Mouse (Mus musculus) lung, adult 2 months (tissue): ENCODE measurements around the gene Zglp1. TPM values are rescaled to one million over a fixed set of nuclear protein-coding genes. Genes with fewer than 3 reads are reported as not detected.

ENCODE experiments used
- DNase-seq: peaks from one replicate; pipeline ENCODE4 v3.0.0; 2022
- H3K4me1 ChIP-seq: fragments of 200-500 bp; 2 replicates; pipeline ENCODE4 v1.6.1; 2011; ENCODE audit warnings: low read length; ENCODE audit not compliant: control insufficient read depth, insufficient read depth
- H3K4me3 ChIP-seq: fragments of 200-500 bp; replicated peaks from 2 replicates; pipeline ENCODE3; 2011; ENCODE audit warnings: low read depth, mild to moderate bottlenecking, control low read depth, low read length; ENCODE audit errors: extremely low read depth
- CTCF ChIP-seq: fragments of 200-500 bp; IDR thresholded peaks from 2 replicates; pipeline ENCODE4 v1.5.1; 2011; ENCODE audit warnings: mild to moderate bottlenecking, low read length, control low read depth; ENCODE audit not compliant: insufficient read depth
- POLR2A ChIP-seq: fragments of 200-500 bp; IDR thresholded peaks from 2 replicates; pipeline ENCODE4 v1.6.1; 2011; ENCODE audit warnings: low read depth, mild to moderate bottlenecking, control low read depth, low read length, borderline replicate concordance; ENCODE audit errors: extremely low read depth
- WGBS: fragments of 180-500 bp; shearing (Covaris S2); methylation state at CpG from one replicate; pipeline ENCODE4 v1.1.7; 2018; 5-methylcytosine and 5-hydroxymethylcytosine counted together
- polyA plus RNA-seq: library from polyadenylated mRNA; depleted of rRNA; stranded (reverse); fragments of >200 nt; gene quantifications from 2 replicates; pipeline ENCODE4 v1.2.3, GENCODE M21; 2012; rRNA removed

Zglp1 gene
- polyA plus RNA-seq, 1 experiment, result not detected

DNA sequence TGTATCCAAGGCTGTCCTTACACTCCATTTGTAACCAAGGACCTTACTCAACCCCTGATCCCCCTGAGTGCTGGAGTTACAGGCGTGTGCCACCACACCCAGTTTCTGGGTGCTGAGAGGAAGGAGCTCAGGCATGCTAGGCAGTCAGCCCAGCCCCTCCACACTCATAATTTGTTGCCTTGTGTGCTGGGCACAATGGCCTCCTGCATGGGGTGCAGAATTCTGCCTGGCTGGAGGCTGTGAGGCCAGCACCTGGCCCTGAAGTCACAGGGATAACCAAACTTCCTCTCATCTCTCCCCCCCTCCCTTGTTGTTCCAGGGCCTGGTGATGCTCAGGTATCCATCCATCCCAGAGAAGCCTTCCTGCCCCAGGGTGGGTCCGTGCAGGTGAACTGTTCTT, 48.3 kb downstream of the Zglp1 start:
- Histone ChIP-seq H3K4me3 (no peak overlapping the region), H3K4me1 (peaks cover 23% of the 10 kb centered on the region)
- 57% methylated on average over 2 of the region's 2 CpGs for WGBS
- TF ChIP-seq POLR2A (no peak; the same call in 1 of the 2 replicates), CTCF (no peak)
- no peak for DNase-seq

DNA sequence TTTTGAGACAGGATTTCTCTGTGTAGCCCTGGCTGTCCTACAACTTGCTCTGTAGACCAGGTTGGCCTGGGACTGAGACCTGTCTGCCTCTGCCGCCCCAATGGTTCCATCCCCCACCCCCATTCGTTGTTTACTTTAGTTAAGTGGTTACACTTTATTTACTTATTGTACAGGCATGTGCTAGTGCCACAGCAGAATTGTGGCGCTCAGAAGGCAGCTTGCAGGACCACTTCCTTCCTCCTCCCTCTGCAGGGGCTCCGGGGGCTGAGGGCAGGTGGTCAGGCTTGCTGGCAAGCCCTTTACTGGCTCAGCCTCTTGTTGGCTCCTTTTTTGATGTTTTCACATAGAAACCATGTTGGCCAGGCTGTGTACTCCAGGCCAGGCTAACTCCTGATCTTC, 49.7 kb downstream of the Zglp1 start:
- WGBS, result 18% methylated on average over 4 of the region's 4 CpGs
- TF ChIP-seq CTCF (no peak), POLR2A (0 out of 2 replicates have a peak, but pooled peaks have one; percentile 6)
- DNase-seq, result no peak
- Histone ChIP-seq H3K4me1 (peaks cover 26% of the 10 kb centered on the region), H3K4me3 (peak overlapping the region; percentile 57)

- Histone ChIP-seq H3K4me1 (peaks cover 28% of the 10 kb centered on the region), H3K4me3 (peak overlapping the region; percentile 89)
- no peak for TF ChIP-seq CTCF
- 0 out of 2 replicates have a peak, but pooled peaks have one; percentile 6 for TF ChIP-seq POLR2A
- WGBS, result 5% methylated on average over 17 of the region's 17 CpGs
- peak; percentile 61 for DNase-seq
These were observed 50.3 kb downstream of the Zglp1 start for GRCm38 (mm10) chr9:21016331-21017176.

DNA sequence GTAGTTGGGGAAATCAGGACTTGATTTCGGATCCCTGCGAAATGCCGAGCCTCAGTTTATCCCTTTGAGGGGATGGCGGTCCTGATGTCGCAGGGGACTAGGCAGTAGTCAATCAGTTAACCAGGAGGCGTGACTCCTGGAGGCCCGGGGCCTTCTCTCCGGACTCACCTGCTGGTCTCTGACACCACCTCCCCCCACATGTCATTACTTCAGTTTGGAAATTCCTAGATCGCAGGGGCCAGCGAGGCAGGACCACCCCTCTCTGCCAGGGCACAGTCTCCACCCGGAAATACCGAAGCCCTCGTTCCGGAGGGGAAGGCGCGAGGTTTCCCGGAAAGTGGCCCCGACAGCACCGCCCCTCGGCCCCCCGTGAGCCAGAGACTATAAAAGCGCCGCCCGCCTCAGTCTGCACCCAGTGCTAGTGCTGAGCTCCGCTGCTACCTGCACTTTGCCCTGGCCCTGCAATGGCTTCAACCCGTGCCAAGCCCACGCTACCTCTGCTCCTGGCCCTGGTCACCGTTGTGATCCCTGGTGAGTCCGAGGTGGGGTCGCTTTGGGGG, 51.2 kb downstream of the Zglp1 start, which contains the start of gene Icam1:
Icam1 (plus strand) TSS at position 415 of the 560 bp plus-strand sequence.
- TF ChIP-seq POLR2A, result peak; percentile 100
- no peak for TF ChIP-seq CTCF
- Histone ChIP-seq H3K4me1 (peaks cover 27% of the 10 kb centered on the region), H3K4me3 (peak within 1 kb of the TSS; percentile 89)
- peak; percentile 92 for DNase-seq
- WGBS, result under 1% methylated on average over 30 of the region's 30 CpGs

GRCm38 (mm10) chr9:21014691-21015570, 52.0 kb downstream of the Zglp1 start:
- H3K4me1 ChIP-seq, result peaks cover 30% of the 10 kb centered on the region
- TF ChIP-seq POLR2A (peak; percentile 43; the same call in 1 of the 2 replicates), CTCF (no peak)
- H3K4me3 ChIP-seq, result peak overlapping the region; percentile 89
- peak; percentile 78 for DNase-seq
- WGBS, result 7% methylated on average over 29 of the region's 29 CpGs

Other genes starting within 250 kb of the Zglp1 start
- gene Rdh8, start 248.6 kb downstream of the Zglp1 start, polyA plus RNA-seq, result not detected in 2 replicates
- 95.9 and 105 TPM in 2 replicates for gene A230050P20Rik, start 198.5 kb downstream of the Zglp1 start, polyA plus RNA-seq
- gene Angptl6, start 187.4 kb downstream of the Zglp1 start, polyA plus RNA-seq, result 2.8 and 3.5 TPM in 2 replicates
- gene Ppan, start 178.9 kb downstream of the Zglp1 start, polyA plus RNA-seq, result 36.2 and 49.8 TPM in 2 replicates
- gene Eif3g, start 168.5 kb downstream of the Zglp1 start, polyA plus RNA-seq, result 88.4 and 93.6 TPM in 2 replicates
- 20.5 and 22.8 TPM in 2 replicates for gene Dnmt1, start 107.2 kb downstream of the Zglp1 start, polyA plus RNA-seq
- gene S1pr2, start 90.3 kb downstream of the Zglp1 start, polyA plus RNA-seq, result 24.2 and 32.1 TPM in 2 replicates
- gene Mrpl4, start 64.4 kb downstream of the Zglp1 start, polyA plus RNA-seq, result 113 and 130 TPM in 2 replicates
- gene Icam1, start 51.1 kb downstream of the Zglp1 start, polyA plus RNA-seq, result 332 and 372 TPM in 2 replicates
- gene Icam4, start 37.7 kb downstream of the Zglp1 start, polyA plus RNA-seq, result 1.8 and 1.9 TPM in 2 replicates
- 0.69 and 0.77 TPM in 2 replicates for gene Icam5, start 35.0 kb downstream of the Zglp1 start, polyA plus RNA-seq
- gene Gm49373, start 6.0 kb upstream of the Zglp1 start, polyA plus RNA-seq, result 0.17 and 0.37 TPM in 2 replicates
- 43.1 and 46.7 TPM in 2 replicates for gene Fdx1l, start 6.5 kb upstream of the Zglp1 start, polyA plus RNA-seq
- gene Gm38431, start 24.9 kb upstream of the Zglp1 start, polyA plus RNA-seq, result 3.0 and 9.7 TPM in 2 replicates
- 61.9 and 63.4 TPM in 2 replicates for gene Raver1, start 24.9 kb upstream of the Zglp1 start, polyA plus RNA-seq
- gene Tyk2, start 64.2 kb upstream of the Zglp1 start, polyA plus RNA-seq, result 33.7 and 34.3 TPM in 2 replicates
- 49.3 and 65.5 TPM in 2 replicates for gene Cdc37, start 82.9 kb upstream of the Zglp1 start, polyA plus RNA-seq
- 13.1 and 13.8 TPM in 2 replicates for gene Pde4a, start 98.6 kb upstream of the Zglp1 start, polyA plus RNA-seq
- gene Keap1, start 172.3 kb upstream of the Zglp1 start, polyA plus RNA-seq, result 81.2 and 88.3 TPM in 2 replicates
- 9.7 and 11.3 TPM in 2 replicates for gene S1pr5, start 181.3 kb upstream of the Zglp1 start, polyA plus RNA-seq
- 31.9 and 36.8 TPM in 2 replicates for gene Atg4d, start 198.2 kb upstream of the Zglp1 start, polyA plus RNA-seq
- 16.9 and 21.5 TPM in 2 replicates for gene Kri1, start 220.9 kb upstream of the Zglp1 start, polyA plus RNA-seq
- 33.5 and 34.7 TPM in 2 replicates for gene Cdkn2d, start 224.3 kb upstream of the Zglp1 start, polyA plus RNA-seq
- gene Ap1m2, start 245.2 kb upstream of the Zglp1 start, polyA plus RNA-seq, result 21.4 and 33.9 TPM in 2 replicates